Mouse (Mus musculus) spleen, adult 2 months (tissue): ENCODE measurements around the gene Slc35f1.

ENCODE experiments used
- CTCF ChIP-seq: fragments of 200-500 bp; IDR thresholded peaks from 2 replicates; pipeline ENCODE4 v1.5.1; 2011; ENCODE audit warnings: mild to moderate bottlenecking, inconsistent platforms; ENCODE audit not compliant: insufficient read depth, insufficient read length, insufficient replicate concordance; ENCODE audit errors: extremely low read depth
- POLR2A ChIP-seq: fragments of 200-500 bp; IDR thresholded peaks from 2 replicates; pipeline ENCODE4 v1.6.1; 2011; ENCODE audit warnings: low read depth, low read length, inconsistent platforms

DNA sequence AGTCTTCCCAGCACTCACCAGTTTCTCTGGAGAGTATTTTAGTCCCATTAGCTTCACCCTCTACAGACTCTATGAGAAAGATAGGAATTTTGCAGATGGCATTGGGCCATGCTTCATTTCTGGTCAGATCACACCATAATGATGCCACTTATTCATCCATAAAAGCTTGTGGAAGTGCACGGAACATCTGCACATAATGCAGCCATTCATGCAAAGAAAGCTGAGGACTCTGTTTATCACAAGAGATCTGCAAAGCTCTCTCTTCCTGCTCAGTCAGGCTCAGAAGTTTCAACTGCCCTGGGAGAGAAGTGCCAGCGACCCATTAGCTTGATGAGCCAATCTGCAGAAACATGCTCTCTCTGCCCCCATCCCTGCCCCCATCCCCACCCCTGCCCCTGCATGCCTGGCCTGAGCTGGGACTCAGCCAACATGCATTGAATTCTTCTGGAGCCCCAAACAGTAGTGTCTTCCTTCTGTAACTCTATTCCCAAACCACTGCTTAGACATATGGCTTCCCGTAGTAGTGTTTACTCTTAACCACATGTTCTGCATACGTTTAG, 89.7 kb downstream of the Slc35f1 start:
- TF ChIP-seq POLR2A, result no peak
- TF ChIP-seq CTCF, result no peak
